Mouse (Mus musculus): ENCODE results near the gene Aym1.
"Not testable (repeated sequence)": the region's sequence is repeated elsewhere in the genome, so short reads cannot be mapped to it uniquely, and the experiment has no call there.

The Aym1 gene

DNA sequence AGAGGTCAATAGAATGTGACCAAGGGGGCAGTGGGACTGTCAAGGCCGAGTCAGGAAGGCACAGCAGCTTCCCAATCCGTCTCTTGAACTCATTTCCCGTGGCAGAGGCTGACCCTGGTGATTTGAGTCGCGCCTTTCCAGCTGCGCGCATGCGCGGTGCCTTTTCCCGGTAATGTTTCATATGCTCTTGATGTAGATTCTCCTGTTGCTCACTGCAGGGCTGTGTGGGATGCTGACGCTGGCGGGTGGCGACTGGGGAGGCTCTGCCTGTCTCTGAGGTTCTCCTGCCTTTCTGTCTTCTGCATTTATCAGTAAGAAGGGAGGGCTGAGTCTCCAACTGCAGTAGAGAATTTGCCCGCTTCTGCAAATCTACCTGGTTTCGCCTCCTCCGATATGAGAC, 2.8 kb upstream of the Aym1 start:
- DNase-seq (ENCODE audit: low spot score) = no peak

DNA sequence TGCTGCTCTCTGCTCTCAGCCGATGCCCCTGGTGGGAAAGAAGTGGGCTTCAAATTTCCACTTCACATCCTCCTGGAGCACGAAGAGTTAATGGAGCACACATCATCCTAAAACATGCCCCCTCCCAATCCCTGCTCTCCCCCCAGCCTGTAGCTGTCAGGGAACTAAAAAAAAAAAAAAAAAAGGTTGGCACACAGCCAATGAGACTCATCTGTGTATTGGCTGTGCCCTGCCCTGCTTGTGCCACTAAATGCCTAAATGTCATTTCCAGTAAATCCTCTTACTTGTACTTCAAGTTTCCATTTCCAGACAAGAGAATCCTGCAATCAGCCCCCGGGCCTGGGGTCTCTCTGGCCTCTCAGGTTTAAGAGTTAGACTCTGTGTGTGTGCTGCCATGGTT, 562 bp downstream of the Aym1 start:
- no peak for DNase-seq (ENCODE audit: low spot score)

DNA sequence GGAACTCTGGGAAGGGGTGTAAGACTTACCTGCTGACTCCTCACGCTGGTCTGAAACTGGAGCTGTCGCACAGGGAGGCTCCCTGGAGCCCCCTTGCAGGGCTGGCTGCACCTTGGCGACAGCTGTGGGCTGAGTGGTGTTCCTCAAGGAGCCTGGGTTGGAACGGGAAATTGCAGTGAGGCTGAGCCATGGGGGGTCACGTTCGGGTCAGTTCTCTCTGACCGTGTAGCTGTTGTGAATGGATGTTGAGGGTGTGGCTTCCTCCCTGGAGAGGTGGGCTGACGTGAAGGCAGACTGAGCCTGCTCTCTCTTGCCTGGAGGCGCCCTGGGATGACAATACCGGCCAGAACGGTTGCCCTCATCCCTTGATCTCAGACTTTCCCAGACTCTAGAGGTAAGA, 1.7 kb downstream of the Aym1 start:
- DNase-seq (ENCODE audit: low spot score) = no peak

DNA sequence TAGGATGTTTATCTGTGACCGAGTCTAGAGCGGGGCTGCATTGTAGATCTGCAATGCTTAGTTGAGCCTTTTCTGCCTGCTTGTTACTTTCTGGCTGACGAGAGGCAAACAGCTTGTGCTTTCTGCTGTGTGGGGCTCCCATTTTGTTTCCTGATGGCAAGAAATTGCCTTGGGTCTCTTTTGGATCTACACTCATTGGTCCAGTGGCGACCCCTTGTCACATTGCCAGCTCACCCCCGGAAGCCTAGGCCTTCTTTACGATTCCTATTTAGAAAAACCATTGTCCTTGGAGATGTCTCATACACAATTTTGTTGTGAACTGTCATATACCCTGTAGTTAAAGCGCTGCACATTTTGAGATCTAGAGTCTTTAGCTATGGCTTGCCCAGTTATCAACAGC, 4.2 kb downstream of the Aym1 start:
- no peak for DNase-seq (ENCODE audit: low spot score)

DNA sequence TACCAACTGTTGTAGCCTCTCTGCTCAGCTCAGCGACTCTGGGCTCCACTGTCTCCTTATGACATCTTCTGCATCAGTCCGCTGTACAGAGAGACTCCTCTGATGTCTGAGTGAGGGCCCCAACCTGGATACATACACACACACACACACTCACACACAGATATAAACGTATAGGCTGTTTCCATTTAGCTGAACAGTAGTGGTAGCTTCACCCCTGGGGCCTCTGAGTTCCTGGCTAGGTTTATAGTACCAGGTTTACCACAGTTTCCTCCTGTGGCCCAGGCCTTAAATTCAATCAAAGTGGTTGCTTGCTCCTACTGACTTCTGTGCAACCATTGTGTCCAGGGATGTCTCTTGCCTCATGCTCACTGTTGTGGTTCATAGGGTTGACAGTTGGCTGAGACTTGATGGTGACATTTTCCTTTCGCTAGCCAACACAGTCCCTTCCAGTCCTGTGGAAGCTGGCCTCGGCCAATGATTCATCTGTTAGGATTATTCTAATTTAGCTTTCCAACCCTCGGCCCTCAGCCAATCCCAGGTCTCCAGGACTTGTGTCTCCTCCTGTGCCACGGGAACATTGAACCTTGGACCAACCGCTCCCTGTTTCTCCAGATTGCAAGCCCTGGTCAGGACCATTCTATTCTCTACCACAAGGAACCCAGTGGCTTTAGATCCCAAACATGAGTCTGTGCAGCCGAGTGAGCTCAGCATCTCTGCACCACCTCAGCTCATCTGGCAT, 5.3 kb downstream of the Aym1 start:
- no peak for DNase-seq (ENCODE audit: low spot score)

DNA sequence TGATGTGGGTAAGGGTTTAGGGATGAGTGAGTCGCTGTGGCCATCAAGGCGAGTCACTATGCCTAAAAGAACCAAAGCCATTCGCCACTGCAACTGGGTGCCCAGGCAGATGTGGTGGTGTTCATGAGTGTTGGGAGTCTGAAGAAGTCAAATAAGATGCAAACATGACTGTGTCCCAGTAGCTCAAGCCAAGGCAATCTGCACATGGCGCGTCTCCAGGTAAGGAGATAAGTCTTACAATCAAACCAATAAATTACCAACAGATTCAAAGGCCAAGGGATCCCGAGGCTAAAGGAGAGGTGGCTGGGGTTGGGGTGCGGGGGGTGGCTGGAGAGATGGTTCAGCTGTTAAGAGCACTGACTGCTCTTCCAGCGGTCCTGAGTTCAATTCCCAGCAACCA, 6.1 kb downstream of the Aym1 start:
- DNase-seq (ENCODE audit: low spot score) = no peak

DNA sequence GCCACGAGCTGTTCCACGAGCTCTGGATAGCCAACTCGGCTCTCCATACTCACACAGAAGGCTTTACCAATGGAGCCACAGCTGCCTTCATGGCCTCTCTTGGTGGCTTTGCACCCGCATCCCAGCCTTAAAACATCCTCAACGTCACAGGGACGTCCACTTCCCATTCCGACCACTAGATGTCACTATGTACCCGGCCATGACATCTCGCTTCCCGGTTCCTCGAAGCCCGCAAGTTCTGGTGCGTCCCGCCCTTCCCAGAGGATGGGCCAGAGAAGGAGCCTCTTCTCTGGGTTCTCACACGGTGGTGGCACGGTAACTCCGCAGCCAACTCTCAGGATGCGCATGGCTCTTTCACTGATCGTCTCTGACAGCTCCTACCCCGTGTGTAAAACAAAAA, 8.8 kb downstream of the Aym1 start:
- no peak for DNase-seq (ENCODE audit: low spot score)

DNA sequence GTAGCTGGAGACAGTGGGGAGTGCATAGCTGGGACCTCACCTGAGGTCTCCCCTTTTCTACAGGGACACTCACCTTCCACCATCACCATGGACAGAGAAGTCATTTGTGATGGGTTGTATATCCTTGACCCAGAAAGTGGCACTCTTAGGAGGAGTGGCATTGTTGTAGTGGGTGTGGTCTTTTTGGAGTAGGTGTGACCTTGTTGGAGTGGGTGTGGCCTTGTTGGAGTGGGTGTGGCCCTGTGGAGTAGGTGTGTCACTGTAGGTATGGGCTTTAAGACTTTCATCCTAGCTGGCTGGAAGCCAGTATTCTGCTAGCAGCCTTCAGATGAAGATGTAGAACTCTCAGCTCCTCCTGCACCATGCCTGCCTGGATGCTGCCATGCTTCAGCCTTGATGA, 10.6 kb downstream of the Aym1 start:
- not testable (repeated sequence) for DNase-seq (ENCODE audit: low spot score)

DNA sequence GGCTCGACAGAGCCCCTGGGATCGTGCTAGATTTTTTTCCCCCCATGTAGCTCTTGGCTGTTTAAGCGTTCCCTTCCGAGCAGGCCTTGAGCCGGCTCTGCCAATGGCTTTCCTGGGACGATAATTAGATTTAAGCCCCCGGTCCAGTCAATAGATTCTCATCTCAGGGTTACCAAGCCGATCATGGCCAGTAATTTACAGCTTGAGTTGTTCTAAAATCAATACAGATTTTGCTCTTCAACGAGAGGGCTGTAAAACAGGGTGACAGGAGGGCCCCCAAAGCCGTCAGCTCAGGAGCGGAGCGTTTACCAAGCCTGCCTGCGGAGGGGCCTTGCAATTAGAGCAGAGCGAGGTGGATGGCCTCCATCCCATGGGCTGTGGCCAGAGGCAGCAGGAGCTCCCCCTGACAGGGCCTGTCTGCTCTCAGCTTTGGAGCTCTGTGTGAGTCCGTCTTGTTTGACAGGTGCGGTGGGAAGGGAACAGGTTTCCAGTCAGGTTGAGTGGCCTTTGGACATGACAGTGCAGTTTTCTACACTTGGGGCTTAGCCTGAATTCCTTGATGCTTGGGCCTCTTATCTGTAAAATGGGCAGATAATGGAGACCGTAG, 12.3 kb downstream of the Aym1 start:
- no peak for DNase-seq (ENCODE audit: low spot score)

DNA sequence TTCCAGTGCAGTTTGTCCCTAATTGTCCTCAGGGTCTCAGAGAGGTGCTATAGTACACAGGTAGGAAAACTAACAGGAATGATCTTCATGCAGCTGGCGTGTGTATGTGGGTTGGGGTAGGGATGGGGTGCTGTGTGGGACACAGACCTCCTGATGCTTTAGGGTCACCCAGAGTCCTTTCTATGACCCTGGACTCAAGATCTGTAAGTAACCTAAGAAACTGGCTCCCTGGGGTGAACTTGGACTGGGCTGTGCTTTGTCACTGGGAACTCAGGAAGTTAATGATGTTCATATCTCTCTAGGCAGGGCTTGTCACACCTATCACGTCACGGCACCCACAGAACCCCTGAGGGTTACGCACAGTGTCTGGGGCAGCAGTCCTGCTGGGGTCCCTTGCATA, 15.4 kb downstream of the Aym1 start:
- no peak for DNase-seq (ENCODE audit: low spot score)

DNA sequence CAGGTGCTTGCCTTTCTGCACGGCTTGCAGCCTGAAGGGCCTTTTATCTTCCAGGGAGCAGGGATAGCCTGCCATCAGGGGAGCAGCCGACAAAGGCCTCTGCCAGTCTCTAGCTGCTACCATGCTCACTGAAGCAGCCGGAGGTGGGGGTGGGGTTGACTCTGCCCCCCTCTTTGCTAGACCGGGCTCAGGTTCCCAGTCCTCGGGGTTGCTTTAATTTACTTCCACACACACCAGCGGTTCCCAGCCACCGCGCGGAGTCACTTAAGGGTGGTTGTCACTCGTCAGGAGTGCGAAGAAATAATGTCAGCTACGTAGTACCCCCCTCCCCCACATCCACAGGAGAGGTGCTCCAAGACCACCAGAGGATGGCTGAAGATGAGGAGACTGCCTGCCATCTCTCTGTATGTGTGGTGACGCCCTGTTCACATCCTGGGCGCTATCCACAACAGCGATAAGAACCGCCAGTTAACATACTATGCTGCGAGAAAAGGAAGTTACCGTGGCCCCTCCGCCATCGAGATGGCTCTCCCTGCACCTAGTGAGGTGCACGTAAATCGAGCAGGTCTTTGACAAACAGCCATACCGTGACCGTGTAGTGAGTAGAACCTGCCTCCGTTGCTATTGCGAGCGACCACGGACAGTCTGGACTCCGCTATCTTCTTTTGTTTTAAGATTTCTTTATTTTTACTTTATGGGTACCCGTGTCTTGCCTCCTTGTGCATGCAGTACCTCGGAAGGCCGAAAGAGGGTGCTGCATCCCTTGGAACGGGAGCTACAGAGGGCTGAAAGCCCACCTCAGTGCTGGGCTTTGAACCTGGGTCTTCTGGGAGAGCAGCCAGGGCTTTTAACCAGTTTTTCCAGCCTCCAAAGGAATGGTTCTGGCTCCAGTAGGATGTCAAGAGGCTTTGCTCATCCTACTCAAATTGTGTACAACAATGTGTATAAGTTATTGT, 16.2 kb downstream of the Aym1 start:
- no peak for DNase-seq (ENCODE audit: low spot score)

DNA sequence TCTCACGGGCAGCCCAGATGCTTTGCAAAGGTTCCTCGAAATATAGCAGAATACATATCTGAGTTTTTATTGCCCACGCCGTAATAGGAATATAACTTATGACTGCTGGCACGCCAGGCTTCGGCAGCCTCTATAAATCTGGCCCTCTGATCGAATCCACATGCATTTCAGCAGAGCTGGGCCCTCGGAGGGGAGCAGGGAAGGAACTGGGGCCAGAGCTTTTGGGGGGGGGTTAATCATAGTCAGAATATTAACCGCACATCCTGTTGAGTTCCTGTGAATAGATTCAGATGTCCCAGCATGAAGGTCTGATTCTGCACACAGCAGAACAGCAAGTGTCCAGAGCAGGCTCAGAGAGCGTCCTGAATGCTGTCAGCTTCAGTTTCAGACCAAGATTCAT, 17.2 kb downstream of the Aym1 start:
- no peak for DNase-seq (ENCODE audit: low spot score)

DNA sequence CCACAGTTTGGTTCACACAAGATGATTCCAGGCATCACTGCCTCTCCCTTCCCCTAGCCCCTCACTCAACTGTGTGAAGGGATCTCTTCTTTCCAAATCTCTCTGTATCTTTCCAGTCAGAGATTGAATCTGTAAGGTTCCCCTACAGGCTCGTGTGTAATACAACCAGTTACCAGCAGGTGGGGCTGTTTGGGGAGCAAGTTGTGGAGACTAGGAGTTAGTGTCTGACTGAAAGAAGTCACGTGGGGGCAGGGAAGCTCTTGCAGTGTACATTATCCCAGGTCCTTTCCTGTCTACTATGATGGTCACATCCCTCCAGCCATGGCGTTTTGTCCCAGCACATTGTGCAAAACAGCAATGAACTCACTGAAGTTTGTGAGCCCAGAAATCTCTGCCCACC, 18.7 kb downstream of the Aym1 start:
- no peak for DNase-seq (ENCODE audit: low spot score)

DNA sequence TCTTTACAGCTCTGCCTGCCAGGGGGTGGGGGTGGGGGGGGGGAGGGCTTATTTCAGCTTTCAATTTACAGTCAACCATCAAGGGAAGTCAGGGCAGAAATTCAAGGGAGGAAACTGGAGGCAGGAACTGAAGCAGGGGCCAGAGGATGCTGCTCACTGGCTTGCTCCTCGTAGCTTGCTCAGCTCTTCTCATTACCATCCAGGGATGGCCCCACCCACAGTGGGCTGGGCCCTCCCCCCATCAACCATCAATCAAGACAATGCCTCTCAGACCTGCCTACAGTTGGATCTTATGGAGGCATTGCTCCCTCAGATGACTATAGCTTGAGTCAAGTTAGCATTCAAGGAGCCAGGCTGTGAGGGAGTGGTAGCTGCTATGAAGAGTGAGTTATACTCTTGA, 19.2 kb downstream of the Aym1 start:
- DNase-seq (ENCODE audit: low spot score) = no peak

DNA sequence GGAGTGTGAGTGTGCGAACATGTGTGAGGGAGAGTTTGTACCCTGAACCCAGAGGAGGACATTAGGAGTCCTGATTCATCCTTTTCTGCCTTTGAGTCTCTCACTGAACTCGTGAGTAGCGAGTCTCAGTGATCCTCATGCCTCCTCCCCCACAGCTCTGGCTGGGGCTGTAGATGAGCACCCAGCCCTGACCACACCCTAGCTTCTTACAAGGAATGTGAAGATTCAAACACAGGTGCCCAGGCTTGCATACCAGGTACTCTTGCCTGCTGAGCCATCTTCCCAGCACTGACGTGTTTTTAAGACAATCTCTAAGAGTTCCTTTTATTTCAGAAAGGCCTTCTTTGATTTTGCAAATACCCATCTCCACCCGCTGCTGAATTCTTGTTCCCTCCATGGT, 22.3 kb downstream of the Aym1 start:
- DNase-seq (ENCODE audit: low spot score) = no peak

DNA sequence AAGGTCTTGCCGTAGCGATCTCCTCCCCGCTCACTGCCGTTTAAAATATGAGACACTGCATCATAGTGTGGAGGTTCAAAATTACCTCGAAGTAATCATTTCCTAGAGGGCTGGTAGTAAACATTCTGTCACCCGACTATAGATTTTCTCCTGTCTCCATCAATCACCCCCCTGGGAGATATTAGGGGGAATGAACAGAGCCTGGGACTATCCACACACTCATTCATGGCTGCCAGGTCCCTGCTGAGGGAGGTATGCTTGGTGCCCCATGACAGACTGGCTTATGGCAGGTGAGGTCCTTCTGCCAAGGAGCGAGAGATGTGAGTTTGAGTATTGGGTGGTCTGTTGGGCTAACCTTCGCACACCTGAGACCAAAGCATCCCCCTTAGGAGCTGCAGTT, 23.5 kb downstream of the Aym1 start:
- no peak for DNase-seq (ENCODE audit: low spot score)

DNA sequence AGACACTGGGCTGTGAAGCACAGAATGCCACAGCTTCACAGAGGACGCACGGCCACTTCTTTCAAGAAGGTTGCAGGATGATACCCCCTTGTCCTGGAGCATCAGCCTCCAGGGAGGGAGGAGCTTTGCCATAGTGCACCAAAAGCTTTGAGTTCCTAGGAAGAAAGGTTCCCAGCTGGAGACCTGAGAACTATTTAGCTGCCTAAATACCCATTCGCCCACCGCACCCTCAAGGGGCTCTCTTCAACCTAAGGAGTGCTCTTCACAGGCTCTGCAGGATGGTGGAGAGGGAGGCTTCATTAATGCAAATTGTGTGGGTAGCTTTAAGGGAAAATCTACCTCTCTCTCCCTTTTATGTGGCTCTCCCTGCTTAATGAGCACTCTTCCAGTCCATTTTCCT, 25.5 kb downstream of the Aym1 start:
- no peak for DNase-seq (ENCODE audit: low spot score)

DNA sequence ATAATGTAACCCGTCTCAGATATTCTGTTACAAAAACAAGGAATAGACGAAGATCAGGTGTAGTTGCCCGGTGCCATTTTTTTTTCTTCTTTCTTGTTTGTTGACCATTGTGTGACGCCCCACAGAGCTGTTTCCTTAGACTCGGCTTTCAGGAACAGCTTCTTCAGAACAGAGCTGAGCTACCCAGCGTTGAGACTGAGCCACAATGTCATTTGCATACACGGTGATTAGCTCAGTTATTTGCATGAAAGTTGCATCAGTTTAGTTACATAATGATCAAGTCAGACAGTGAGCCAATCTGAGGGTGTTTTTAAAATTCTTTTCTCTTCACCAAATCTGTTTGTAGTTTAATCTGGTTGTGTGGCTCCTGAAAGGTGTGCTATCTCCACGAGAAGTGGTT, 36.7 kb downstream of the Aym1 start:
- no peak for DNase-seq (ENCODE audit: low spot score)

DNA sequence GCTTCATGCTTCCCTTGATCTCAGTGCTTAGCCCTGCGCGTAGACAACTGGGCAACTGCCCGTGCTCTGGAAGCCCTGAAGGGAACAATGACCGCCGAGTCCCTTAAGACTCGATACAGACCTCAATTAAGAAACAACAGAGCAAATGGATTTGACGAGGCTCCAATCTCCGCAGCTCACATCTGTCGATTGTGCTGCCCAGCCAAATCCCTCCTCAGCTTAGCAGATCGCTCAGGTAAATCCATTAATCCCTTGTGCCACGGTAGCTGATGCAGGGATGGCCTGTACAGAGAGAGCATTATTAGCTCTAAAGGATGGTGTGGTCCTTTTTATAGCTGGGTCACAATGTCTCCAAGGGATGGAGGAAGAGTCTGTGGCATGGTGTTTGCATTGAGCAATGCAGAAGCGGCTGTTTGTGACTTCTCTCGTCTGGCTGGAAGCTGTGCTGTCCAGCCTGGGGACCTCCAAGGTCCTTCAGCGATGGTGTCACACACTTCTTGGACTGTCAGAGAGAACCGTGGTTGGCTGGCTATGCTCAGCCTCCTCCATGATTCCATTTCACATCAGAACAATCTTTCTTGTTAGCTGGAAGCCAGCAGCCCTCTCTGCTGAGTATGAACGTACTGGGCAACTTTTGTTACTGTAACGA, 39.3 kb downstream of the Aym1 start:
- no peak for DNase-seq (ENCODE audit: low spot score)

DNA sequence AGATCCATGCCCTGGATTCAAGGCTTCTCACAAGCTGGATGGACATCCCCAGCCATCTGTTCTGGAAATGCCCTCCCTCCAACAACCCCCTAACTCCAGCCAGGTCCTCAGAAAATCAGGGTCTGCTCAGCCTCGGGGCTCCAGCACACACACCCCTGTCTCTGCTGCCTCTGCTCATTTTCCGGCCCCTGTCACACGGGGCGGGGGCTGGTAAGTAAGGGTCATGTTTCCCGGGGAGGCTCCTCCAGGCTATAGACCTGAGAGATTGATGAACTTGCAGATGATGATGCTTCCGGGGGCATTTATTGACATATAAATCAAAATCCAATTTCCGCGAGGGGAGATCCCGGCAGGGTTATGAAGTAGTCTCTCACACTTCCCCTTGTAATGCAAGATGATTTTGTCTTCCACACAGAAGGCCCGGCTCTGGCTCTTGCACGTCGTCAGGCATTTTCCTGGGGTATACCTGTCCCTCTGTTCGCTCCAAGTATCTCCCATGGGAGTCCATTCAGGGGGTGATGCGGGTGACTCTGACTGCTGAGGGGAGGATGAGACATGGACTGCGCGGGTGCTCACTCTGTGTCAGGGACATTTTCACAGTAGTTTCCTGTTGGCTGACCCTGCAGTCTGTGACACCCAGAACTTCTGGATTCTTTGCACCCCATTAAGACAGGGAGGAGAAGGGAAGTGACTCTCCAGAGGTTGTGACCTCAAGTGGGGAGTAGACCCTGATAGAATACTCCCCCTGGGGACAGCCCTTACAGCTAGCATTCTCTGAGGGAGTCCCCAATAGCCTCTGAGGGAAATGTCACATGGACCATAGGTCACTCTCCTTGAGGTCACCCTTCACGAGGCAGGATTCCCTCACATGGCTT, 40.6 kb downstream of the Aym1 start:
- no peak for DNase-seq (ENCODE audit: low spot score)

DNA sequence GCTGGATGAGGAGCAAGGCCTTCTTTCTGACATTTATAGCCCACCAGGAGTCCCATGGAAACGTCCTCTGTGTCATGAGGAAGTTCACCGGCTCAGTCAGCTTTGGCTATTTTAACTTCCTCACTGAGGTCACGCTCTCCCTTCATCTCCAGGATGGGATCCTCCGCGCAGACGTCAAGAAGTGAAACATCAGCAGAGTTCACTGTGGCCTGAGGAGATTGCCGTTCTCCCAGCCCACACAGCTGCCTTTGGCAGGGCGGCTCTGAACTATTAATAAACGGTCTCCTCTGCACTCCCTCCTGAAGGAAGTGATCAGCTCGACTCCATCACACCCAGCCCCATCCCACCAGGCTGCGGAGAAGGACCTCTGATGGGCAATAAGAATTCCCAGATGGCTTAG, 45.6 kb downstream of the Aym1 start:
- DNase-seq (ENCODE audit: low spot score) = no peak

DNA sequence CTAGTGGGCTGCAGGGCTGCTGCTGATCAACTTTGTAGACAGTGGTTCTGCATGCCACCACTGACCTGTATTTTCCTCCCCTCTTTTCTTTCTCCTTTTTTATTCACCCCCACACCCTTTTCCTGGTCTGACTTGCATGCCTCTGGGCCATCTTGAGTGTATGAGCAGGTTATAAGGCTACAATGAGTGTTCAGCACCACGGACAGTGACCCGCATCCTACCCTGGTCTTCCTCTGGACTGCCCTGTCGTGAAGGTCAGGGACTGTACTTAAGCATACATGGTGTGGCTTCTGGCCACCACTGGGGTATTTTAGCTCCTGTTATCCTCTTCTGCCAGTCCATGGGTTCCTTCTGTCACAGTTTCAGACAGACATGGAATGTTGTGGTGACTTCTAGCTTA, 50.3 kb downstream of the Aym1 start:
- no peak for DNase-seq (ENCODE audit: low spot score)

Measured in urinary bladder, postnatal 10 days (tissue).